Mouse (Mus musculus): Measurements from ENCODE around the gene Adgrg3. TPM values are rescaled to one million over a fixed set of nuclear protein-coding genes. Genes with fewer than 3 reads are reported as not detected.

Gene Adgrg3
- polyA plus RNA-seq, 1 experiment from 2014 or later = 4.8 TPM

Other genes with a start within 250 kb of the Adgrg3 start
- gene Cx3cl1, start 245.7 kb upstream of the Adgrg3 start, polyA plus RNA-seq (2015; fragmentation: Nextera tagmentation; extraction: Ambion mirVana) = 9.6 and 9.8 TPM in 2 replicates
- not detected in 2 replicates for gene Ccl17, start 207.2 kb upstream of the Adgrg3 start, polyA plus RNA-seq (2015; fragmentation: Nextera tagmentation; extraction: Ambion mirVana)
- 81.0 and 83.6 TPM in 2 replicates for gene Coq9, start 179.4 kb upstream of the Adgrg3 start, polyA plus RNA-seq (2015; fragmentation: Nextera tagmentation; extraction: Ambion mirVana)
- 115 and 126 TPM in 2 replicates for gene Ciapin1, start 179.3 kb upstream of the Adgrg3 start, polyA plus RNA-seq (2015; fragmentation: Nextera tagmentation; extraction: Ambion mirVana)
- gene Polr2c, start 160.2 kb upstream of the Adgrg3 start, polyA plus RNA-seq (2015; fragmentation: Nextera tagmentation; extraction: Ambion mirVana) = 155 and 157 TPM in 2 replicates
- gene Dok4, start 141.4 kb upstream of the Adgrg3 start, polyA plus RNA-seq (2015; fragmentation: Nextera tagmentation; extraction: Ambion mirVana) = 27.0 and 32.8 TPM in 2 replicates
- gene Ccdc102a, start 99.6 kb upstream of the Adgrg3 start, polyA plus RNA-seq (2015; fragmentation: Nextera tagmentation; extraction: Ambion mirVana) = 21.6 and 24.1 TPM in 2 replicates
- 0.05 and 0.13 TPM in 2 replicates for gene Adgrg5, start 94.0 kb upstream of the Adgrg3 start, polyA plus RNA-seq (2015; fragmentation: Nextera tagmentation; extraction: Ambion mirVana)
- gene Adgrg1, start 42.9 kb upstream of the Adgrg3 start, polyA plus RNA-seq (2015; fragmentation: Nextera tagmentation; extraction: Ambion mirVana) = 41.7 and 44.8 TPM in 2 replicates
- gene Drc7, start 37.4 kb downstream of the Adgrg3 start, polyA plus RNA-seq (2015; fragmentation: Nextera tagmentation; extraction: Ambion mirVana) = not detected in 2 replicates
- 27.6 and 29.7 TPM in 2 replicates for gene Katnb1, start 63.5 kb downstream of the Adgrg3 start, polyA plus RNA-seq (2015; fragmentation: Nextera tagmentation; extraction: Ambion mirVana)
- gene Kifc3, start 185.1 kb downstream of the Adgrg3 start, polyA plus RNA-seq (2015; fragmentation: Nextera tagmentation; extraction: Ambion mirVana) = 28.7 and 28.8 TPM in 2 replicates

Measured in kidney, embryonic 15.5 days (tissue).